Mouse (Mus musculus): ENCODE results near the gene Chn2. TPM values are rescaled to one million over a fixed set of nuclear protein-coding genes. Genes with fewer than 3 reads are reported as not detected.

Chn2 gene
- polyA plus RNA-seq, 1 experiment, result 5.6 TPM

GRCm38 (mm10) chr6:54231769-54232558 lies 192.6 kb downstream of the Chn2 start:
- no peak overlapping the region for H3K27ac ChIP-seq (ENCODE audit: insufficient read depth, low read length)
- no peak overlapping the region for H3K4me3 ChIP-seq (ENCODE audit: low read depth, low read length)
- H3K9ac ChIP-seq (ENCODE audit: low read depth, poor library complexity, severe bottlenecking), result no peak overlapping the region
- no peaks in the 10 kb centered on the region for H3K36me3 ChIP-seq (ENCODE audit: control insufficient read depth, insufficient read depth, low read length, poor library complexity, severe bottlenecking)
- no peaks in the 10 kb centered on the region for H3K27me3 ChIP-seq (ENCODE audit: control insufficient read depth, insufficient read depth, low read length, poor library complexity, severe bottlenecking)
- no peaks in the 10 kb centered on the region for H3K9me3 ChIP-seq (replicated peaks; ENCODE audit: control insufficient read depth, insufficient read depth, low read length, poor library complexity, severe bottlenecking)
- TF ChIP-seq CTCF (IDR thresholded peaks at IDR 0.05; ENCODE audit: low read depth, low read length) (no peak), EP300 (IDR thresholded peaks at IDR 0.05; ENCODE audit: insufficient read depth, low read depth, low read length) (no peak), POLR2A (IDR thresholded peaks at IDR 0.05; ENCODE audit: insufficient read depth, low read length) (no peak)
- H3K4me1 ChIP-seq (ENCODE audit: control insufficient read depth, insufficient read depth, low read length), result no peaks in the 10 kb centered on the region

GRCm38 (mm10) chr6:54236441-54236840 lies 197.1 kb downstream of the Chn2 start:
- TF ChIP-seq CTCF (IDR thresholded peaks at IDR 0.05; ENCODE audit: low read depth, low read length) (no peak), EP300 (IDR thresholded peaks at IDR 0.05; ENCODE audit: insufficient read depth, low read depth, low read length) (no peak), POLR2A (IDR thresholded peaks at IDR 0.05; ENCODE audit: insufficient read depth, low read length) (no peak)
- no peaks in the 10 kb centered on the region for H3K27me3 ChIP-seq (ENCODE audit: control insufficient read depth, insufficient read depth, low read length, poor library complexity, severe bottlenecking)
- no peaks in the 10 kb centered on the region for H3K36me3 ChIP-seq (ENCODE audit: control insufficient read depth, insufficient read depth, low read length, poor library complexity, severe bottlenecking)
- no peak overlapping the region for H3K27ac ChIP-seq (ENCODE audit: insufficient read depth, low read length)
- no peaks in the 10 kb centered on the region for H3K4me1 ChIP-seq (ENCODE audit: control insufficient read depth, insufficient read depth, low read length)
- H3K9ac ChIP-seq (ENCODE audit: low read depth, poor library complexity, severe bottlenecking), result no peak overlapping the region
- no peaks in the 10 kb centered on the region for H3K9me3 ChIP-seq (replicated peaks; ENCODE audit: control insufficient read depth, insufficient read depth, low read length, poor library complexity, severe bottlenecking)
- H3K4me3 ChIP-seq (ENCODE audit: low read depth, low read length), result no peak overlapping the region

GRCm38 (mm10) chr6:54241761-54242160 lies 202.4 kb downstream of the Chn2 start:
- TF ChIP-seq EP300 (IDR thresholded peaks at IDR 0.05; ENCODE audit: insufficient read depth, low read depth, low read length) (no peak), POLR2A (IDR thresholded peaks at IDR 0.05; ENCODE audit: insufficient read depth, low read length) (no peak), CTCF (IDR thresholded peaks at IDR 0.05; ENCODE audit: low read depth, low read length) (no peak)
- no peak overlapping the region for H3K27ac ChIP-seq (ENCODE audit: insufficient read depth, low read length)
- no peaks in the 10 kb centered on the region for H3K9me3 ChIP-seq (replicated peaks; ENCODE audit: control insufficient read depth, insufficient read depth, low read length, poor library complexity, severe bottlenecking)
- H3K9ac ChIP-seq (ENCODE audit: low read depth, poor library complexity, severe bottlenecking), result no peak overlapping the region
- H3K4me3 ChIP-seq (ENCODE audit: low read depth, low read length), result no peak overlapping the region
- H3K4me1 ChIP-seq (ENCODE audit: control insufficient read depth, insufficient read depth, low read length), result no peaks in the 10 kb centered on the region
- H3K27me3 ChIP-seq (ENCODE audit: control insufficient read depth, insufficient read depth, low read length, poor library complexity, severe bottlenecking), result no peaks in the 10 kb centered on the region
- no peaks in the 10 kb centered on the region for H3K36me3 ChIP-seq (ENCODE audit: control insufficient read depth, insufficient read depth, low read length, poor library complexity, severe bottlenecking)

- Histone ChIP-seq H3K4me3 (ENCODE audit: low read depth, low read length) (no peak overlapping the region), H3K9me3 (replicated peaks; ENCODE audit: control insufficient read depth, insufficient read depth, low read length, poor library complexity, severe bottlenecking) (no peaks in the 10 kb centered on the region), H3K4me1 (ENCODE audit: control insufficient read depth, insufficient read depth, low read length) (no peaks in the 10 kb centered on the region), H3K36me3 (ENCODE audit: control insufficient read depth, insufficient read depth, low read length, poor library complexity, severe bottlenecking) (no peaks in the 10 kb centered on the region), H3K27ac (ENCODE audit: insufficient read depth, low read length) (no peak overlapping the region), H3K27me3 (ENCODE audit: control insufficient read depth, insufficient read depth, low read length, poor library complexity, severe bottlenecking) (no peaks in the 10 kb centered on the region), H3K9ac (ENCODE audit: low read depth, poor library complexity, severe bottlenecking) (no peak overlapping the region)
- no peak for TF ChIP-seq POLR2A (IDR thresholded peaks at IDR 0.05; ENCODE audit: insufficient read depth, low read length)
- TF ChIP-seq EP300 (IDR thresholded peaks at IDR 0.05; ENCODE audit: insufficient read depth, low read depth, low read length), result no peak
- no peak for TF ChIP-seq CTCF (IDR thresholded peaks at IDR 0.05; ENCODE audit: low read depth, low read length)
Observed at GRCm38 (mm10) chr6:54242286-54242685, 202.9 kb downstream of the Chn2 start.

GRCm38 (mm10) chr6:54248354-54249252 lies 209.2 kb downstream of the Chn2 start:
- Histone ChIP-seq H3K4me1 (ENCODE audit: control insufficient read depth, insufficient read depth, low read length) (no peaks in the 10 kb centered on the region), H3K36me3 (ENCODE audit: control insufficient read depth, insufficient read depth, low read length, poor library complexity, severe bottlenecking) (no peaks in the 10 kb centered on the region), H3K27ac (ENCODE audit: insufficient read depth, low read length) (no peak overlapping the region)

More at GRCm38 (mm10) chr6:54248354-54249252, 209.2 kb downstream of the Chn2 start:
- Histone ChIP-seq H3K4me3 (ENCODE audit: low read depth, low read length) (no peak overlapping the region), H3K9ac (ENCODE audit: low read depth, poor library complexity, severe bottlenecking) (no peak overlapping the region), H3K9me3 (replicated peaks; ENCODE audit: control insufficient read depth, insufficient read depth, low read length, poor library complexity, severe bottlenecking) (no peaks in the 10 kb centered on the region), H3K27me3 (ENCODE audit: control insufficient read depth, insufficient read depth, low read length, poor library complexity, severe bottlenecking) (no peaks in the 10 kb centered on the region)
- TF ChIP-seq EP300 (IDR thresholded peaks at IDR 0.05; ENCODE audit: insufficient read depth, low read depth, low read length) (no peak), POLR2A (IDR thresholded peaks at IDR 0.05; ENCODE audit: insufficient read depth, low read length) (no peak), CTCF (IDR thresholded peaks at IDR 0.05; ENCODE audit: low read depth, low read length) (no peak)
